Mouse (Mus musculus): Measurements from ENCODE around the gene Gm3667.
"Not testable (repeated sequence)": the region's sequence is repeated elsewhere in the genome, so short reads cannot be mapped to it uniquely, and the experiment has no call there.

DNA sequence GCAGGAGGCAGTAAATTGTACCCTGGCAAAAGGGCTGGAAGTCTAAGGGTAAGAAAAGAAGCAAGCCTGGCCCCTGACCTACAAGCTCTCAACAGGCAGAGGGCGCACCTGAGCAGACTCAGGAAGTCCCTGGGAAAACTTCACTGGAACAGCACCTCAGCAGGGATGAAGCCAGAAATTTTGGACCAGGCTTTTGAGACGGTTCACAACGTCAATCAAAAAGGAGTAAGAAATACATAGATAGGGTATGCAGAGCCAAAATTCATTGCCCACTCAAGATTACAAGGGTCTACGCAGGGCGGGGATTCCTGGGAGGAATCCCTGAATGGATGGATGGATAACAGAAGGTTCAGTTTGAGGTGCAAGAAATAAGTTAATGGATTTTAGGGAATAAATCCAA, 951 bp downstream of the Gm3667 start:
- not testable (repeated sequence) for TF ChIP-seq CTCF, POLR2A (IDR thresholded peaks at IDR 0.05; ENCODE audit: insufficient read depth, low read depth, low read length)
